Mouse (Mus musculus) liver, embryonic 15.5 days (tissue): ENCODE data around the gene Dennd1a. TPM values are rescaled to one million over a fixed set of nuclear protein-coding genes. Genes with fewer than 3 reads are reported as not detected.
A peak's percentile ranks its signal among the peaks of the same experiment; 100 is the strongest.

ENCODE experiments used
- ATAC-seq: fragments of 200-750 bp; cut with Nextera tagmentation; 2 replicates; pipeline ENCODE4 v1.8.0; 2017; ENCODE audit warnings: moderate number of reproducible peaks, mild to moderate bottlenecking, moderate library complexity; ENCODE audit not compliant: insufficient read depth
- H3K27ac ChIP-seq: fragments of 300-500 bp; sonication (generic); replicated peaks from 2 replicates; pipeline ENCODE4 v1.5.1; 2015; ENCODE audit warnings: mild to moderate bottlenecking, inconsistent platforms
- H3K27me3 ChIP-seq: fragments of 300-500 bp; sonication (generic); 2 replicates; pipeline ENCODE4 v1.6.1; 2015; ENCODE audit warnings: mild to moderate bottlenecking, inconsistent platforms
- H3K36me3 ChIP-seq: fragments of 300-500 bp; sonication (generic); replicated peaks from 2 replicates; pipeline ENCODE4 v1.6.1; 2015; ENCODE audit warnings: moderate library complexity, mild to moderate bottlenecking, inconsistent platforms
- H3K4me1 ChIP-seq: fragments of 300-500 bp; sonication (generic); replicated peaks from 2 replicates; pipeline ENCODE4 v1.6.1; 2015; ENCODE audit warnings: inconsistent platforms
- H3K4me2 ChIP-seq: fragments of 300-500 bp; sonication (generic); 2 replicates; pipeline ENCODE4 v1.6.1; 2015; ENCODE audit warnings: moderate library complexity, mild to moderate bottlenecking, inconsistent platforms
- H3K4me3 ChIP-seq: fragments of 300-500 bp; sonication (generic); replicated peaks from 2 replicates; pipeline ENCODE4 v1.5.1; 2015; ENCODE audit warnings: mild to moderate bottlenecking, inconsistent platforms
- H3K9ac ChIP-seq: fragments of 300-500 bp; sonication (generic); 2 replicates; pipeline ENCODE4 v1.6.1; 2015; ENCODE audit warnings: moderate library complexity, mild to moderate bottlenecking, inconsistent platforms
- H3K9me3 ChIP-seq: fragments of 300-500 bp; sonication (generic); replicated peaks from 2 replicates; pipeline ENCODE4 v1.6.1; 2016; ENCODE audit warnings: inconsistent platforms
- WGBS: fragments of 180-500 bp; shearing (Covaris S2); methylation state at CpG from one replicate; pipeline ENCODE4 v1.1.7; 2015; ENCODE audit warnings: mixed read lengths; ENCODE audit not compliant: insufficient replicate concordance; 5-methylcytosine and 5-hydroxymethylcytosine counted together
- polyA plus RNA-seq: library from polyadenylated mRNA; unstranded; fragments of >200 nt; fragmentation: Nextera tagmentation; extraction: Ambion mirVana; gene quantifications from 2 replicates; pipeline ENCODE4 v1.2.1, GENCODE M21; 2015

Gene Dennd1a
- polyA plus RNA-seq, 1 experiment from 2014 or later: 9.9 TPM

- no peak for ATAC-seq
- no peak overlapping the region for H3K9ac ChIP-seq
Measured at GRCm38 (mm10) chr2:38115000-38115399, 172.2 kb downstream of the Dennd1a start.

GRCm38 (mm10) chr2:38111655-38112351, 175.4 kb downstream of the Dennd1a start:
- Histone ChIP-seq H3K4me2 (no peak overlapping the region), H3K36me3 (no peaks in the 10 kb centered on the region), H3K27ac (no peak overlapping the region), H3K9ac (no peak overlapping the region), H3K27me3 (no peaks in the 10 kb centered on the region), H3K4me1 (peaks cover 10% of the 10 kb centered on the region), H3K9me3 (no peaks in the 10 kb centered on the region), H3K4me3 (no peak overlapping the region)
- ATAC-seq: 0 out of 2 replicates have a peak, but pooled peaks have one; percentile 37
- 75% methylated on average over 5 of the region's 5 CpGs for WGBS

More at GRCm38 (mm10) chr2:38115000-38115399, 172.2 kb downstream of the Dennd1a start:
- no peak overlapping the region for H3K4me3 ChIP-seq
- H3K4me1 ChIP-seq: peaks cover 10% of the 10 kb centered on the region; the same call in 1 of the 2 replicates
- no peak overlapping the region for H3K4me2 ChIP-seq
- WGBS: 57% methylated on average over 2 of the region's 2 CpGs
- no peaks in the 10 kb centered on the region for H3K27me3 ChIP-seq
- no peak overlapping the region for H3K27ac ChIP-seq
- H3K36me3 ChIP-seq: no peaks in the 10 kb centered on the region
- H3K9me3 ChIP-seq: no peaks in the 10 kb centered on the region

DNA sequence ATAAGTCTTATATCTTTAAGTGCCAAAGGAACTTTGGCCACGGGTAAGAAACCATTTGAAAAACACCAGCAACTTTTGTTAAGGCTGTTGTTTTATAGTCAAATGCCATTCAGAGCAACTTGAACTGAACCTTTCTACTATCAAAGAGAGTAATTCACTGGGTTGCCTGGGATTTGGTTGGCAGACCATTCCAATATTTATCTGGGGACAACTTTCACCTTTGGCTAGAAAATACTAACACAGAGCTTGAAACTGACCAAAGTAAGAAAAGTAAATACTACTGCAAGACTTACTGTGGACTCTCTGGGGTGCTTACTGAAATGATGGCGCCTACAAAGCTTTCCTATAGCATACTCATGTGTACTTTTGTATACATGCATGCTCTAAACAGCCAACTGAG, 178.6 kb downstream of the Dennd1a start:
- H3K4me3 ChIP-seq: no peak overlapping the region
- no peak overlapping the region for H3K27ac ChIP-seq
- H3K36me3 ChIP-seq: no peaks in the 10 kb centered on the region
- 61% methylated on average over 2 of the region's 2 CpGs for WGBS
- H3K9ac ChIP-seq: no peak overlapping the region
- H3K9me3 ChIP-seq: no peaks in the 10 kb centered on the region
- no peaks in the 10 kb centered on the region for H3K27me3 ChIP-seq
- H3K4me1 ChIP-seq: peaks cover 4% of the 10 kb centered on the region; the same call in 1 of the 2 replicates
- H3K4me2 ChIP-seq: no peak overlapping the region
- no peak for ATAC-seq

- no peak overlapping the region for H3K9ac ChIP-seq
- ATAC-seq: no peak
- H3K9me3 ChIP-seq: no peaks in the 10 kb centered on the region
- no peaks in the 10 kb centered on the region for H3K36me3 ChIP-seq
- no peak overlapping the region for H3K4me3 ChIP-seq
- peaks cover 15% of the 10 kb centered on the region for H3K4me1 ChIP-seq
- 88% methylated on average over 1 of the region's 1 CpGs for WGBS
- no peaks in the 10 kb centered on the region for H3K27me3 ChIP-seq
- no peak overlapping the region for H3K4me2 ChIP-seq
- H3K27ac ChIP-seq: no peak overlapping the region
Measured at GRCm38 (mm10) chr2:38102674-38103073, 184.5 kb downstream of the Dennd1a start.

DNA sequence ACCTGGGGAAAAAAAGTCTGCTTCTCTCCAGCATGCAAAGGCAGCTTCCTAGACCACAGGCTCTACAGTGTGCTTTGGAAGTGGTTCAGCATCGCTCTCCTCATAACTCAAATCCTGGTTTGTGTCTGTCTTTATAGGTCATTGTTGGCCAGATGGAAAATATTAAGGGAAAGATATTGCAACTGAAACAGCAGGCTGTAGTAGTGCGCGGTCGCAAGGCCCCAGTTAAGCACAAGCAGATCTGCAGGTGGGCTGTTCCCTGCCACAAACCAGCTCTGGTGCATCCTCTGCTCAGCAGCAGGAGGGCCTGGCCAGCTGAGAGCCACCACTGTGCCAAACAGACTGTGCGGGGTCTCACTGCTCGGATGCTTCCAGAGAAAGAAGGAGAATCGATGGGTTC, 186.9 kb downstream of the Dennd1a start:
- H3K9me3 ChIP-seq: no peaks in the 10 kb centered on the region
- no peak overlapping the region for H3K9ac ChIP-seq
- H3K27me3 ChIP-seq: no peaks in the 10 kb centered on the region
- no peak overlapping the region for H3K27ac ChIP-seq
- no peak overlapping the region for H3K4me3 ChIP-seq
- no peak for ATAC-seq
- H3K36me3 ChIP-seq: no peaks in the 10 kb centered on the region
- H3K4me2 ChIP-seq: no peak overlapping the region
- peaks cover 20% of the 10 kb centered on the region for H3K4me1 ChIP-seq
- 71% methylated on average over 7 of the region's 7 CpGs for WGBS

DNA sequence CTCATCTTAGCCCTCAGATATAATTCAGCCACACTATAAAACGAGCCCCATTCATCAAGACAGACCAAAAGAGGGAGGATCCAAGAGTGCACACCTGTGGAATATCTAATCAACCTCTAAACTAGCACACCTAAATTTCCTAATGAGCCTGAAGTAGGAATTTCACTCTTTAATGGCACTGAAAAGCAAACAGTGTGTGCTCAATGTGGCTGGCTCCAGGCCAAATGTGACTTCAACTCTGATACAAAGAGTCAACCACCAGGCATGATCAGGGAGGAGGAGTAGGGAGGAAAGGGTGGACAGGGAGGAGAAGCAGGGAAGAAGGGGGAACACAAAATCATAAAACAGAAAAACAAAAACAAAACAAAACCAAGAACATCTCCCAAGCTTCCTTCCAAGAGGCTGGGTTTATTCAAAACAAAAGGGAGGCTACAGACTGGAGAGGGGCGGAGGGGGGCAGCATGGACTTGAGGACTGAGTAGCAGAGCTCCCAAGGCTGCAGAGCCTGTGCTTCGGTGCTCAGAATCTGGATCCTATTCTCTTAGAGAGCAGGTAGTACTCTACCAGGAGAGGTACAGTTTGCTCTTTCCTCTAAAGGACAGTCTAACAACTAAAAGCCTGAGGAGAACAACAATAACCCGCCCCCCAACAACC, 187.9 kb downstream of the Dennd1a start:
- H3K27me3 ChIP-seq: no peaks in the 10 kb centered on the region
- peaks cover 29% of the 10 kb centered on the region for H3K4me1 ChIP-seq
- no peaks in the 10 kb centered on the region for H3K36me3 ChIP-seq
- H3K27ac ChIP-seq: no peak overlapping the region
- no peak overlapping the region for H3K4me3 ChIP-seq
- WGBS: 65% methylated on average over 4 of the region's 4 CpGs
- H3K9ac ChIP-seq: no peak overlapping the region
- ATAC-seq: no peak
- H3K9me3 ChIP-seq: no peaks in the 10 kb centered on the region
- no peak overlapping the region for H3K4me2 ChIP-seq

DNA sequence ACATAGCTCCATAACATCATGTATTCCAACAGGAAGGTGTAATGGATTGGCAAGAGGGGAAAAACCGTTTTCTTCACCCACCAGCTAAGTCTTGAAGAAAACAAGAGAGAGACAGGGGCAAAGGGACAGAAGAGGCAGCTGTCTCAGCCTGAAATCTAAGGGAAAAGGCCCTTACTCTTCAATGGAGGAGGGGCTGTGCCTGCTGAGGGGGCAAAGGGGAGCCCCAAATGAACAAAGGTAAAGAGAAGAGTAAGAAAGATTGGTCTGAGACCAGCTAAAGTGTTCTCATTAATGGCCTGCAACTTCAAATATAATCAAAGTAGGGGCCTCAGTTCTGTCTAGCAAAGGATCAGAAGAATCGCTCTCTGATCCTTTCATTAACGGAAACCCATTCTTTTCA, 189.7 kb downstream of the Dennd1a start:
- Histone ChIP-seq H3K4me2 (no peak overlapping the region), H3K9me3 (no peaks in the 10 kb centered on the region), H3K4me1 (peaks cover 46% of the 10 kb centered on the region), H3K27me3 (no peaks in the 10 kb centered on the region), H3K4me3 (no peak overlapping the region), H3K9ac (no peak overlapping the region), H3K27ac (no peak overlapping the region), H3K36me3 (no peaks in the 10 kb centered on the region)
- WGBS: 85% methylated on average over 3 of the region's 3 CpGs
- ATAC-seq: no peak

- H3K27me3 ChIP-seq: no peaks in the 10 kb centered on the region
- H3K4me3 ChIP-seq: no peak overlapping the region
- ATAC-seq: no peak
- H3K4me1 ChIP-seq: peaks cover 51% of the 10 kb centered on the region
- H3K27ac ChIP-seq: no peak overlapping the region
- no peaks in the 10 kb centered on the region for H3K9me3 ChIP-seq
- no peak overlapping the region for H3K9ac ChIP-seq
- no peak overlapping the region for H3K4me2 ChIP-seq
- no peaks in the 10 kb centered on the region for H3K36me3 ChIP-seq
Measured at GRCm38 (mm10) chr2:38096328-38096727, 190.9 kb downstream of the Dennd1a start.

GRCm38 (mm10) chr2:38094380-38095163, 192.6 kb downstream of the Dennd1a start:
- WGBS: 53% methylated on average over 2 of the region's 2 CpGs
- Histone ChIP-seq H3K27ac (peak overlapping the region; percentile 31; the same call in 1 of the 2 replicates), H3K9ac (peak overlapping the region; percentile 10; the same call in 1 of the 2 replicates), H3K9me3 (no peaks in the 10 kb centered on the region), H3K4me3 (no peak overlapping the region), H3K27me3 (no peaks in the 10 kb centered on the region), H3K4me1 (peaks cover 50% of the 10 kb centered on the region), H3K4me2 (peak overlapping the region; percentile 20), H3K36me3 (no peaks in the 10 kb centered on the region)
- no peak for ATAC-seq

DNA sequence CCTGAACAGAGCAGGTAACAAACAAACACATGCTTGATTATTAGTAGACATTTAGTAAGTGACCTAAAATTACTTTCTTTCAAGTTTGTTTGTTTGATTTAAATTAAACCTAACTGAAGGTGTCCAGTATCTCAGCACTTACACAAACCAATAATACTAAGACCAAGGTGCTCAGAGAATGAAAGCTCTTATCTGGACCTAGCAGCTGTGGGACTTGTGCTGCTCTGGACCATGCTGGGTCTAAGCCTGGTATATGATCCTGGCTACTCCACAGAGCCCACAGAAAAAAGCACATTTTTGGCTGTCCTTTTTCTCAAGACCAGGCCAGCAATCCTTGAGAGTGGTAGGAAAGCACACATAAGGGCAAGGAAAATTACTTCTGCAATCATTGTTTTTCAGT, 193.2 kb downstream of the Dennd1a start:
- peak overlapping the region; percentile 20 for H3K4me2 ChIP-seq
- peaks cover 44% of the 10 kb centered on the region for H3K4me1 ChIP-seq
- ATAC-seq: peak; percentile 90
- H3K27ac ChIP-seq: peak overlapping the region; percentile 31; the same call in 1 of the 2 replicates
- peak overlapping the region; percentile 10; the same call in 1 of the 2 replicates for H3K9ac ChIP-seq
- H3K27me3 ChIP-seq: no peaks in the 10 kb centered on the region
- H3K36me3 ChIP-seq: no peaks in the 10 kb centered on the region
- H3K4me3 ChIP-seq: no peak overlapping the region
- H3K9me3 ChIP-seq: no peaks in the 10 kb centered on the region

DNA sequence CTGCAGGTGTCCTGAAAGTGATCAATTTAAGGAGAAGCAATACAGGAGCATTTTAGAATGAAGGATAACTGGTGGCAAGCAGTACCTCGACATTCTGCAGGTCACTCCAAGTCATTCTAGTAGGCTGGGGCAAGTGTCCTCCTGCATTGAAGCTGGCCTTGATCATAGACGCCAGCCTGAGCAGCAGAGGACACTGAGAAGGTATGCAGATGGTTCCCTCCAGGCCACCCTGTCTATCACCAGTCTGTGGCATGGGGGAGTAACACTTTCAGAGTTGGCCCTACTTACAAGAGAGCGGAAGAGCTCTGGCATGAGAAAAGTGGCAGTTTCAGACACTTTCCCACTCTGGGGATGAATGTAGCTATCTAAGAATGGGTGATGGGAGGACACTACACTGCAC, 193.9 kb downstream of the Dennd1a start:
- H3K27ac ChIP-seq: peak overlapping the region; percentile 43; the same call in 1 of the 2 replicates
- H3K4me3 ChIP-seq: no peak overlapping the region
- ATAC-seq: no peak
- H3K27me3 ChIP-seq: no peaks in the 10 kb centered on the region
- no peak overlapping the region for H3K9ac ChIP-seq
- peaks cover 42% of the 10 kb centered on the region for H3K4me1 ChIP-seq
- H3K9me3 ChIP-seq: no peaks in the 10 kb centered on the region
- no peaks in the 10 kb centered on the region for H3K36me3 ChIP-seq
- WGBS: 65% methylated on average over 3 of the region's 3 CpGs
- no peak overlapping the region for H3K4me2 ChIP-seq
